Mouse (Mus musculus): ENCODE data around the gene Gm20388. TPM values are rescaled to one million over a fixed set of nuclear protein-coding genes. Genes with fewer than 3 reads are reported as not detected.

The Gm20388 gene
- polyA plus RNA-seq, 1 experiment from 2014 or later, result not detected

- Histone ChIP-seq H3K27ac (replicated peaks) (no peak overlapping the region), H3K36me3 (ENCODE audit: control insufficient read depth, insufficient read depth, low read length) (no peaks in the 10 kb centered on the region), H3K9me3 (ENCODE audit: control insufficient read depth, low read length) (no peaks in the 10 kb centered on the region), H3K4me3 (ENCODE audit: low read depth, low read length) (no peak overlapping the region), H3K9ac (ENCODE audit: low read length) (no peak overlapping the region), H3K4me1 (replicated peaks; ENCODE audit: control insufficient read depth, insufficient read depth) (no peaks in the 10 kb centered on the region), H3K27me3 (ENCODE audit: control insufficient read depth, insufficient read depth, low read length) (no peaks in the 10 kb centered on the region), H3K4me2 (replicated peaks; ENCODE audit: low read depth) (no peak overlapping the region)
- TF ChIP-seq CTCF (IDR thresholded peaks at IDR 0.05; ENCODE audit: low read depth) (no peak), EP300 (optimal IDR thresholded peaks at IDR 0.05) (no peak)
- 96% methylated on average over 20 of the region's 20 CpGs for WGBS
- DNase-seq (ENCODE audit: low spot score) (no peak), ATAC-seq (ENCODE audit: low FRiP score, low TSS enrichment) (no peak)
Observed at GRCm38 (mm10) chr8:124125241-124125640, 4214.6 kb downstream of the Gm20388 start.

- H3K36me3 ChIP-seq (ENCODE audit: control insufficient read depth, insufficient read depth, low read length), result no peaks in the 10 kb centered on the region
- no peak for TF ChIP-seq EP300 (optimal IDR thresholded peaks at IDR 0.05)
- TF ChIP-seq CTCF (IDR thresholded peaks at IDR 0.05; ENCODE audit: low read depth), result no peak
- 72% methylated on average over 5 of the region's 5 CpGs for WGBS
- no peak overlapping the region for H3K4me2 ChIP-seq (replicated peaks; ENCODE audit: low read depth)
- no peak overlapping the region for H3K9ac ChIP-seq (ENCODE audit: low read length)
- ATAC-seq (ENCODE audit: low FRiP score, low TSS enrichment) (no peak), DNase-seq (ENCODE audit: low spot score) (no peak)
- H3K27ac ChIP-seq (replicated peaks), result no peak overlapping the region
- H3K4me3 ChIP-seq (ENCODE audit: low read depth, low read length), result no peak overlapping the region
- H3K27me3 ChIP-seq (ENCODE audit: control insufficient read depth, insufficient read depth, low read length), result no peaks in the 10 kb centered on the region
- H3K4me1 ChIP-seq (replicated peaks; ENCODE audit: control insufficient read depth, insufficient read depth), result no peaks in the 10 kb centered on the region
- H3K9me3 ChIP-seq (ENCODE audit: control insufficient read depth, low read length), result no peaks in the 10 kb centered on the region
Observed at GRCm38 (mm10) chr8:124137261-124137660, 4226.6 kb downstream of the Gm20388 start.

GRCm38 (mm10) chr8:124140211-124140790 is 4229.7 kb downstream of the Gm20388 start:
- no peak for TF ChIP-seq EP300 (optimal IDR thresholded peaks at IDR 0.05)
- TF ChIP-seq CTCF (IDR thresholded peaks at IDR 0.05; ENCODE audit: low read depth), result no peak
- H3K36me3 ChIP-seq (ENCODE audit: control insufficient read depth, insufficient read depth, low read length), result no peaks in the 10 kb centered on the region
- H3K9me3 ChIP-seq (ENCODE audit: control insufficient read depth, low read length), result no peaks in the 10 kb centered on the region
- H3K4me1 ChIP-seq (replicated peaks; ENCODE audit: control insufficient read depth, insufficient read depth), result no peaks in the 10 kb centered on the region
- ATAC-seq (ENCODE audit: low FRiP score, low TSS enrichment), result no peak
- no peak for DNase-seq (ENCODE audit: low spot score)
- H3K27me3 ChIP-seq (ENCODE audit: control insufficient read depth, insufficient read depth, low read length), result no peaks in the 10 kb centered on the region
- no peak overlapping the region for H3K9ac ChIP-seq (ENCODE audit: low read length)
- H3K27ac ChIP-seq (replicated peaks), result no peak overlapping the region
- no peak overlapping the region for H3K4me3 ChIP-seq (ENCODE audit: low read depth, low read length)
- H3K4me2 ChIP-seq (replicated peaks; ENCODE audit: low read depth), result no peak overlapping the region
- WGBS, result 66% methylated on average over 11 of the region's 11 CpGs

- 69% methylated on average over 20 of the region's 20 CpGs for WGBS
- no peaks in the 10 kb centered on the region for H3K36me3 ChIP-seq (ENCODE audit: control insufficient read depth, insufficient read depth, low read length)
- no peak overlapping the region for H3K9ac ChIP-seq (ENCODE audit: low read length)
- no peak overlapping the region for H3K4me2 ChIP-seq (replicated peaks; ENCODE audit: low read depth)
- TF ChIP-seq EP300 (optimal IDR thresholded peaks at IDR 0.05) (no peak), CTCF (IDR thresholded peaks at IDR 0.05; ENCODE audit: low read depth) (no peak)
- H3K4me1 ChIP-seq (replicated peaks; ENCODE audit: control insufficient read depth, insufficient read depth), result no peaks in the 10 kb centered on the region
- no peaks in the 10 kb centered on the region for H3K9me3 ChIP-seq (ENCODE audit: control insufficient read depth, low read length)
- no peak overlapping the region for H3K4me3 ChIP-seq (ENCODE audit: low read depth, low read length)
- no peak overlapping the region for H3K27ac ChIP-seq (replicated peaks)
- H3K27me3 ChIP-seq (ENCODE audit: control insufficient read depth, insufficient read depth, low read length), result no peaks in the 10 kb centered on the region
- no peak for ATAC-seq (ENCODE audit: low FRiP score, low TSS enrichment)
- no peak for DNase-seq (ENCODE audit: low spot score)
Observed at GRCm38 (mm10) chr8:124140868-124141431, 4230.3 kb downstream of the Gm20388 start.

- H3K36me3 ChIP-seq (ENCODE audit: control insufficient read depth, insufficient read depth, low read length), result no peaks in the 10 kb centered on the region
- no peak overlapping the region for H3K9ac ChIP-seq (ENCODE audit: low read length)
- no peak overlapping the region for H3K27ac ChIP-seq (replicated peaks)
- 57% methylated on average over 9 of the region's 9 CpGs for WGBS
- TF ChIP-seq EP300 (optimal IDR thresholded peaks at IDR 0.05) (no peak), CTCF (IDR thresholded peaks at IDR 0.05; ENCODE audit: low read depth) (no peak)
- H3K4me3 ChIP-seq (ENCODE audit: low read depth, low read length), result no peak overlapping the region
- no peaks in the 10 kb centered on the region for H3K4me1 ChIP-seq (replicated peaks; ENCODE audit: control insufficient read depth, insufficient read depth)
- no peak for DNase-seq (ENCODE audit: low spot score)
- H3K9me3 ChIP-seq (ENCODE audit: control insufficient read depth, low read length), result no peaks in the 10 kb centered on the region
- no peaks in the 10 kb centered on the region for H3K27me3 ChIP-seq (ENCODE audit: control insufficient read depth, insufficient read depth, low read length)
- ATAC-seq (ENCODE audit: low FRiP score, low TSS enrichment), result no peak
- H3K4me2 ChIP-seq (replicated peaks; ENCODE audit: low read depth), result no peak overlapping the region
Observed at GRCm38 (mm10) chr8:124141681-124142391, 4231.2 kb downstream of the Gm20388 start.

GRCm38 (mm10) chr8:124143003-124143402 is 4232.4 kb downstream of the Gm20388 start:
- Histone ChIP-seq H3K9ac (ENCODE audit: low read length) (no peak overlapping the region), H3K27me3 (ENCODE audit: control insufficient read depth, insufficient read depth, low read length) (no peaks in the 10 kb centered on the region), H3K4me2 (replicated peaks; ENCODE audit: low read depth) (no peak overlapping the region), H3K4me1 (replicated peaks; ENCODE audit: control insufficient read depth, insufficient read depth) (no peaks in the 10 kb centered on the region), H3K9me3 (ENCODE audit: control insufficient read depth, low read length) (no peaks in the 10 kb centered on the region), H3K27ac (replicated peaks) (no peak overlapping the region), H3K4me3 (ENCODE audit: low read depth, low read length) (no peak overlapping the region), H3K36me3 (ENCODE audit: control insufficient read depth, insufficient read depth, low read length) (no peaks in the 10 kb centered on the region)
- 59% methylated on average over 5 of the region's 5 CpGs for WGBS
- ATAC-seq (ENCODE audit: low FRiP score, low TSS enrichment), result no peak
- no peak for TF ChIP-seq EP300 (optimal IDR thresholded peaks at IDR 0.05)
- no peak for TF ChIP-seq CTCF (IDR thresholded peaks at IDR 0.05; ENCODE audit: low read depth)
- DNase-seq (ENCODE audit: low spot score), result no peak
